Mouse (Mus musculus): ENCODE measurements around the gene Aff4.
"Not testable (repeated sequence)": the region's sequence is repeated elsewhere in the genome, so short reads cannot be mapped to it uniquely, and the experiment has no call there.

The Aff4 gene

GRCm38 (mm10) chr11:53341019-53341418 is 9.6 kb upstream of the Aff4 start:
- not testable (repeated sequence) for DNase-seq

DNA sequence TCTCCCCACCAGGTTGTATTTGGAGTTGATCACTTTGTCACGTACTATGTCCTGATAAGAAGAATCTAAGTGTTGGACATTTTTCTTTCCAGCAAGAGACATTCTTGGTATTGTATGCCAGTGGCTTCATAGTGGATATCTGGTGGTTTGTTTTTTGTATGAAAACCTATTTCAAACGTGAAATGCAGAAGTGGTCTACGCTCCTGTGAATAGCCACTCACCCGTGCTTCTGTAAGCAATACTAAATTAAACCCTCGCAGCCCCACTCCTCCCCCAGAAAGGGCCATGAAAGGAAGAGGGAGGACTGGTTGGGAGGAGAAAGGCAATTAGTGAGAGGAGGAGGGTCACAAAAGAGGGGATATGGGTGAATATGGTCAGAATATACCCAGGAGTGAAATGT is 7.9 kb upstream of the Aff4 start:
- no peak for DNase-seq

DNA sequence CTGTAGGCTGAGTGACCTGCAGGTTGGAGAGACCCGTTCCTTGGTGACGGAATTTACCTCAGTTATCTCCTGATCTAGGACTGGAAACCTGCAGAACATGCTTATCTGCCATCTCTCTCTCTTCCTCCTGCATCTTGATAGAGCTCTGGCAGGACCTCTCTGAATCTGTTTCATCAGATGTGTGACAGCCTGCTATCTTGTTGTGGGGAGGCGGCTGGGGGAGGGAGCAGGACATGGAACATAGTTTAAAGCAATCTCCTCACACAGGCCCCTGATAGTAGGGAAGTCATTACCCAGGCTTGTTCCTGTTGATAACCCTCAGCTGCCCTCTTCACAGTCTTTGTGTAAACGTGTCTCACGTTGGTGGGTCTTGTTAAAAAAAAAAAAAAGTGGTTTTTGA is 5.3 kb upstream of the Aff4 start:
- DNase-seq = no peak

GRCm38 (mm10) chr11:53345738-53346137 is 4.9 kb upstream of the Aff4 start:
- DNase-seq = no peak

DNA sequence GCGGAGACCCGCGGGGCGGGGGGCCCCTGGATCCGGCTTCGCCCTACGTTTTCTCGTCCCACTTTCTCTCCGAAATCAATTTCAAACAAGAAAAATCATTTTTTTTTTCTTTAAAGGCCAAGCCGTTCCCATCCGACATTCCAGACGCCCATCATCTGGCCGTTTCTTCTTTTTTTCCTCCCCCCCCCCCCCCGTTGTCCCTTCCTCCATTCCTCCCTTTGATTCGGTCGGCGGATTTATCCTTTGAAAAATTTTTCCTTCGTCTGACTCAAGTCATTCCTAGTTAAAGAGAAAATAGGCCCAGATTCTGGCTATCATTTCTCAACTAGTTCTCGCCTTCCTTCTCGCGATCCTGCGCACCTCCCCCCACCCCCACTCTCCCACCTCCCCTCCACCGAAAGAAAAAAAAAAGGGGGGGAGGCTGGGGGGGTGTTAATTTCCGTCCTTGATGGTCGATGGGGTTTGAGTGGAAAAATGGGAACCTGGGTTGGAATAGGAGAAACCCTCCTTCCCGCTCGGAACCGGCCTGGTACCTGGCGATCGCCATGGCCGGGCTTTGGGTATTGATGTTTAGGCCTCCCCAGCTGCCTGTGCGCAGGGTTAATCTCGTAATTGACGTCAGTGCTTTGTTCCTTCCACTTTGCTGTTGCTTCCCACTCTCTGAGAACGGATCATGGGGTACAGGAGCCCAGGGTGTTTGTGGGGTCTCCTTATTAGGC is 750 bp downstream of the Aff4 start:
- peak; percentile 35 to 60 for DNase-seq

DNA sequence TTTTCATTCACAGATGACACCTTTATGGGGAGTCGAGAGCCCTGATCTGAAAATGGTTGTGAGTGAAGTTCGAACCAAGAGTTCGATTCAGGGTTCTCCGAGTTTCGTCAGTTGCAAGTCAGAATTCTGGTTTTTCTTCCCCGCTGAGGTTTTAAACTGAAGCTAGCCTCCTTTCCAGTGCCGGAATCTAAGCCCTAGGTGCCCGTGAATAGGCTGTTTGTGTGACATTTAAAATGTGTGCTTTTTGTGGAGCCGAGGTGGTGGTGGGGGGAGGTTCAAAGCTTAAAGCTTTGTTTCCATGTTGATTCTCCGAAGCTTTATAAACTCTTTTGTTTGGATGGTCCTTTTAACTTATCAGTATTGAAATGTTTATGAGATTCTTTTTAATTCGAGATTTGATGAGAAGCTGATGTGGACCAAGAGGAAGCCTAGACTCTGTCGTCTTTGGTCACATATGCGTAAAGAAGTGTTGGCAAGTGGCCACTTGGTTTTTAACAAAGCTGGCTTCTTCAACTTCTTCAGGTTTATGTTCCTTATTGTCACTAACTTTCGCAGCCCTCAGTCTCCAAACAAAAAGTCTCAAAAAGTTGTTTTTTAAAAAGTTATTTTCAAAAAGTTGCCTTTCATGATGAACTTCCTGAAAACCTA is 1.4 kb downstream of the Aff4 start:
- DNase-seq = no peak

DNA sequence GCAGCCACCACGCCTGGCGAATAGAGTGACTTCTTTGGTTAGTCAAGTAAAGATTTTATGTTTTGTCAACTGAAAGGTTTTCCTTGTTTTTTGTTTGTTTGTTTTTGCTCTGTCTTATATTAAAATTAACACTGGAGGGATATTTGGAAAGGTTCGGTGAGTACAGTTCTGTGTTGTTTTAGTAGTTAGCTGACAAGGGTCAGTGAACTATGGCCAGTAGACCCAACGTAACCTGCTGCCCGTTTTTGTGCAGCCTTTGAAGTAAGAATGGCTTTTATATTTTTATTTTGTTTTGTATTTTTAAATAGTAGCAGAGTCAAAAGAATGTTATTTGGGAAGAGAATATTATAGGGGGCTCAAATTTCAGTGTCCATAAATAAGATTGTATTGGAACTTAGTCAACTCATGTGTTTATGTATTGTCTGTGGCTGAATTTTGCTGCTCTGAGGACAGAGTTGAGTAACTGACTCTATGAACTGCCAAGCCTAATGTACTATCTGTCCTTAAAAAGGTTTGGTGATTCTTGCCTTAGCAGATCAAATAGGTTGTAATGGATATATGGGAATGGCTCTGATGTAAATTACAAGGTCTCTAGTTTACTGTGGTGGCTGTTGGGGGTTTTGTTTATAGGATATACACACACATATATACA is 8.0 kb downstream of the Aff4 start:
- DNase-seq = no peak

DNA sequence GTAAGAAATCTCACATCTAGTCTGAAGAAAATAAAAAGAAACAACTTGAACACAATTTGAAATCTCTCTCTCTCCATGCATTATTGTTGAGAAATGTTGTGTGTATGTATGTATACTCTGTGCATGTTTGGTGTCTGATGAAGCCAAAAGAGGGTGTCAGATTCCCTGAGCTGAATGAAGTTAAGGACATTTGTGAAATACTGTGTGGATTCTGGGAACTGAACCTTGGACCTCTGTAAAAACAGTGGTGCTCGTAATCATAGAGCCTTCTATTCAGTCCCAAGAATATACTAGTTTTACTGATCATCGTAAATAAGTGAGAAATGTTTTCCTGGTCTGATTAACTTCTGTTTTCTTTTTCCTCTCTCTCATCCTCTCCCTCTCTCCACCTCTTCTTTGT is 16.4 kb downstream of the Aff4 start:
- DNase-seq = no peak

GRCm38 (mm10) chr11:53378918-53379317 is 28.3 kb downstream of the Aff4 start:
- DNase-seq = no peak

- DNase-seq = no peak
Observed at GRCm38 (mm10) chr11:53383758-53384428, 33.3 kb downstream of the Aff4 start.

- no peak for DNase-seq
Observed at GRCm38 (mm10) chr11:53393856-53394255, 43.2 kb downstream of the Aff4 start.

GRCm38 (mm10) chr11:53403638-53404037 is 53.0 kb downstream of the Aff4 start:
- no peak for DNase-seq

GRCm38 (mm10) chr11:53411738-53412137 is 61.1 kb downstream of the Aff4 start:
- peak in 1 of 2 experiments; percentile 33 for DNase-seq

DNA sequence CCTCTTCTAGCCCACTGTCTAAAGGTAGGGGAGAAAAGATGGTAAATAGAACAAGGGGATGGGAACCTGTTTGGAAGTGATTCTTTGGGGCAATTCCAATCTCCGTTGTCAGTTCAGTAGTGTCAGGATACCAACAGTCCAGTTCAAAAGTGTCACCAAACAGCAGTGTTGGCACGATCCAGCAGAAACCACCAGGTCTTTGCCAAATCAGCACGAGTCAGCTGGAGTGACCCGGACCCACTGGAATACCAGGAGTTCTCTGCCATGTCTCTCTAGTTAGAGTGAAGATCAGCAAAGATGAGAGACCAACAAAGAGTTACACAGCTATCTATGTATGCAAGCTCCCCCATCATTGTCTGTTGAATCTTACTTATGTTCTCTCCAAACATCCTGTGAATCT is 63.2 kb downstream of the Aff4 start:
- DNase-seq = no peak

- no peak for DNase-seq
Observed at GRCm38 (mm10) chr11:53418048-53418447, 67.4 kb downstream of the Aff4 start.

GRCm38 (mm10) chr11:53423036-53423435 is 72.4 kb downstream of the Aff4 start, which contains the start of gene Leap2:
Gene Leap2, minus strand, starts transcription at chr11:53423170.
- peak; percentile 20 to 57 for DNase-seq

DNA sequence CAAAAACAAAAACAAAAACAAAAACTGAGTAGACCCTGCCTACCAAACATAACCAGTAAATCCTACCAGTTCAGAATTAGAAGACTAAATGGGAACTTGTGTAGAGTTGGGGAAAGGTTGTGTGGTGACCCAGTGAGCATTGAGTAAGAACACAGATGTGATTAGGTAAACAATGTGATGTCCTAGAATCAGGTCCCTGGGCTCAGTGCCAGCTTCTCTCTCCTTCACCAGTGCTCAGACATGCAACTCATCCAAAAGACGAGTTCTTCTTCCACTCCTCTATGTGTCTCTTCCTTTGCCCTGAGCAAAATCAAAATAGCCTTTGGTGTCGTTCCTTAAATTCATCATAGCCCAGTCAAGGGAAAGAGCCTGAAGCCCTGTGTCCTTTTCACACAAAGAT is 74.2 kb downstream of the Aff4 start:
- peak; percentile 33 to 42 for DNase-seq

DNA sequence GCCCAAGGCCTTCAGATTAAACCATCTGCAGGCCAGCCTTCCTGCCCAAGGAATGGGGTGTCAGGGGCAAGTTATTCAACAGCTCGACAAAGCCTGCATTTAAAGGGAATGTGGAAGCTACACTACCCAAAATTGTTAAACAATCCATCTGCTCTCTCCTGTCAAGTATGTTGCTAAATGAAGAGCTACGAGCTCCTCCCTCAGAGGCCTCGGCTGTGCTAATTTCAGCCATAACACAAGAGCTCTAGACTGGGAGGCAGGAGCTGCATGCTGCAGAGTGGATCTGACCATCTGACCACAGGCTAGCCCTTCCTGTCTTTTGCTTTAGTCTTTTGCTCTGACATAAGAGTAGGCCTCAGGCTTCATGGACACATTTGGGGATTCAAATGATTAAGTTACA is 74.6 kb downstream of the Aff4 start:
- no peak for DNase-seq

- DNase-seq = peak in 1 of 2 experiments; percentile 18
Observed at GRCm38 (mm10) chr11:53425711-53426255, 75.2 kb downstream of the Aff4 start.

GRCm38 (mm10) chr11:53426914-53427313 is 76.3 kb downstream of the Aff4 start:
- DNase-seq = not testable (repeated sequence)

DNA sequence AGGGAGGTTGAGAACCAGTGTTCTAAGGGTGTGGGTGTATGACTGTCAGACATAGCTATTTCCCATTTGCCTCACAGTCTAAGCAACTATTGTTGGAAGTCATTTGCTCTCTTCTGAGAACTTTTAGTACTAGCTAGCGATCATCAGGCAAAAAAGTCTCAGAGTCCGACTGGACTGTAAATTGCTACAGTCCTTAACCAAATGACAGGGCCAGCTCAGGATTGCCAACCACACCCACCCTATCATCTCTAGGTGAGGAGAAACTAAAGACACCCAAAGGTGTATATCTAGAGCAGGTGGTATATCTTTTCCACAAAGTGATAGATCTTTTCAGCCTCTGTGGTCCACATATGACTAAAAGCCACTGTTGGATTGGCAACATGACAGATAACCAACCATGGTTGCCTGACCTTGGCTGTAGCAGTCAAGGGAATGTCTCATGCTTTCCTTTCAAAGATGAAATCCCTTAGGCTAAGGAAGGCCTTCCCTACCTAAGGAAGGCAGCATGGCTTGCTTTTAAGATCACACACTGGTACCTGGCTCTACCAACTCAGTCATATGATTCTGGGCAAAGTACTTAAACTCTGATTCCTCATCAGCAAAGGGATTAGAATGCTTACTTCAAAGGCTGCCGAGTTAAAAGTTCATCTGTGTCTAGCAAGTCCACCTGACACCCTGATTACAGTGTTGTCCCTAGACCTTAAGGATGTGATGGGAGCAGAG is 77.5 kb downstream of the Aff4 start:
- DNase-seq = peak in 1 of 2 experiments; percentile 30

GRCm38 (mm10) chr11:53428716-53429057 is 78.1 kb downstream of the Aff4 start:
- DNase-seq = no peak
